Mouse (Mus musculus) kidney, postnatal 10 days (tissue): ENCODE results near the gene Man2c1.

Experiments used
- DNase-seq: peaks from one replicate; pipeline ENCODE4 v3.0.0; 2021; ENCODE audit warnings: mixed read lengths

Man2c1 gene

DNA sequence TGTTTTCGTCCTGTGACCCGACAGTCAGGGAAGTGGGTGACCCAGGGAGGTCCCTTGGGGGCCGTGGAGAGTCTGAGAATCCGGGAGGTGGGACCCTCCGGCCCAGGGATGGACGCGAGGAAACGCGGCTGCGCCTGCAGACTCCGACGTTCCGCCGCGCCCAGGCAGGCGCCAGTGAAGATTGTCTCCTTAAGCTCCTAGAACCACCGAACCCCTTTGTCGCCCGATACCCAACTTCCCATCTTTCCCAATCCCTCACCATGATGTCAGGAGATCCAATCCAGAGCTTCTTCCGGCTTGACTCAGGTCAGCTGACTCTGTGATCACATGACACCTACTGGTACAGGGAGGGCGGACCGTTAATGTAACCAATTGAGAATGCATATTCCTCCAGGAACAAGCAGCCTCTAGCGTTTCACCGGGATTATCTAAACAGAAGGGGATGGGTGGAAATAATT, 27.6 kb downstream of the Man2c1 start, which contains the start of gene Commd4:
Gene Commd4, minus strand, starts transcription at position 319 of the 458 bp plus-strand sequence.
- DNase-seq, result peak; percentile 98

DNA sequence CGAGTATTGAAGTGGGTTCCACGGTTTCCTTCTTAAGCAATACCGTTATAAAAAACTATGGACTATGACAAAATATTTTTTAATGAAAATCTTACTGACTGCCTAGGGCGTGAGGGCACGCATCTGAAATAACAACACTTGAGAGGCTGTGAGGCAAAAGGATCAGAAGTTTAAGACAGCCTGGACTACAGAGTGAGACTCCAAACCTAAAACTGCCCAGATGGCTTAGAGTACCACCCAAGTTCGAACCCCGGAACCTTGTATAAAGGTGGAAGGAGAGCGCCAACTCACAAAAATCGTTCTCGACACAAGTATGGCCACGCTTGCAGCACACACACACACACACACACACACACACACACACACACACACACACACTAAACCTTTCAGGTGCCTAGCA, 28.0 kb downstream of the Man2c1 start:
- no peak for DNase-seq

- peak; percentile 45 for DNase-seq
Observed at GRCm38 (mm10) chr9:57162496-57162895, 32.0 kb downstream of the Man2c1 start.

DNA sequence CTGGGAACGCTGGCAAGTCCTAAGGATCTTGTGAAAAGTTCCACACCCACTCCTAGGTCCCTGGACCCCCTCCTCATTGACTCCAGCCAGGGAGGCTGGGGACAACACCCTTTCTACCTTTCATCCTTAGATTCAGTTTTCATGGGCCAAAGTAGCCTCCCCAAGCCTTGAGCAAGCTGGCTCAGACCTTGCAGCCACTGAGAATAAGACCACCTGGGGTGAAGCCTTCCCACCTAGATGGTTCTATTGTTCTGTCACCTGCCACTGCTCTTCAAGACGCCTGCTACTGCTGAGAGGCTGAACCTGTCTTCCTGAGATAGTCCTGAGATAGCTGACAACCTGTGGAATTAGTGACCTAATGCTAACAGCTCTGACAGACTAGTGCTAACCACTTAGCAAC, 32.6 kb downstream of the Man2c1 start:
- no peak for DNase-seq

DNA sequence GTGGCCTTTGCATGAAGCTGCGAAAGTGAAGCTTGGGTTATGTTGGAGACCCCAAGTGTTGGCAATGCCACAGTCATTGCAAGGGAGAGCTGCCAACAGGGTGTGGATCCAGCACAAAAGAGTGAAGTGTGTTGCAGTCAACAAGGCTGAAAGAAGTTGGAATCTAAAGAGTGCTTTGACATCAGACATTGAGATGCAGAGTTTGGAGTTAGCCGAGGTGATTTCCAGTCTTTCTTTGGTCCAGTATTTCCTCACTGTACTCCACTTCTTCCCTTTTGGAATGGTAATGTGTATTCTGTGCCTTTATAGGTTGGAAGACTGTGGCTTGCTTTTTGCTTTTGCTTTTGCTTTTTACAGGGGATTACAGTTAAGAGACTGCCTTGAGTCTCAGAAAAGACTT, 35.7 kb downstream of the Man2c1 start:
- no peak for DNase-seq

GRCm38 (mm10) chr9:57168411-57168810, 37.9 kb downstream of the Man2c1 start:
- DNase-seq, result no peak
